Mouse (Mus musculus) brown adipose tissue, adult 24 weeks (tissue): ENCODE data around the gene Fam76a. TPM values are rescaled to one million over a fixed set of nuclear protein-coding genes. Genes with fewer than 3 reads are reported as not detected.
"Not testable (repeated sequence)": the region's sequence is repeated elsewhere in the genome, so short reads cannot be mapped to it uniquely, and the experiment has no call there.

Experiments used
- H3K27ac ChIP-seq: fragments of 200-500 bp; replicated peaks from 2 replicates; pipeline ENCODE4 v1.5.1; 2012; ENCODE audit warnings: low read depth, mild to moderate bottlenecking, low read length
- H3K4me1 ChIP-seq: fragments of 200-500 bp; 2 replicates; pipeline ENCODE4 v1.6.1; 2012; ENCODE audit warnings: low read length, mixed read lengths; ENCODE audit not compliant: control insufficient read depth, insufficient read depth, insufficient read length
- H3K4me3 ChIP-seq: fragments of 200-500 bp; 2 replicates; pipeline ENCODE4 v1.5.1; 2012; ENCODE audit warnings: low read depth, mild to moderate bottlenecking, low read length, moderate library complexity; ENCODE audit not compliant: insufficient read depth
- polyA plus RNA-seq: library from polyadenylated mRNA; stranded (reverse); fragments of >200 nt; gene quantifications from 2 replicates; pipeline ENCODE4 v1.2.4, GENCODE M21; 2012; ENCODE audit not compliant: missing spikeins, insufficient read depth, insufficient read length

The Fam76a gene
- polyA plus RNA-seq, 1 experiment: 17.8 TPM

GRCm38 (mm10) chr4:132932752-132933404 is 10.5 kb upstream of the Fam76a start:
- H3K27ac ChIP-seq: no peak overlapping the region
- no peaks in the 10 kb centered on the region for H3K4me1 ChIP-seq
- H3K4me3 ChIP-seq: no peak overlapping the region

- Histone ChIP-seq H3K4me3 (no peak overlapping the region), H3K27ac (no peak overlapping the region), H3K4me1 (no peaks in the 10 kb centered on the region)
Measured at GRCm38 (mm10) chr4:132930784-132931183, 8.4 kb upstream of the Fam76a start.

GRCm38 (mm10) chr4:132926520-132926919 is 4.2 kb upstream of the Fam76a start:
- H3K4me3 ChIP-seq, H3K27ac ChIP-seq, H3K4me1 ChIP-seq: not testable (repeated sequence)

GRCm38 (mm10) chr4:132922061-132922530 is 262 bp downstream of the Fam76a start:
- peak overlapping the region; percentile 88 for H3K27ac ChIP-seq
- peak overlapping the region; percentile 92 for H3K4me3 ChIP-seq
- H3K4me1 ChIP-seq: peaks cover 3% of the 10 kb centered on the region; the same call in 1 of the 2 replicates

GRCm38 (mm10) chr4:132921488-132921887 is 870 bp downstream of the Fam76a start:
- Histone ChIP-seq H3K4me3 (peak overlapping the region; percentile 92), H3K4me1 (peaks cover 3% of the 10 kb centered on the region; the same call in 1 of the 2 replicates), H3K27ac (peak overlapping the region; percentile 88)

- H3K4me1 ChIP-seq: peaks cover 3% of the 10 kb centered on the region; the same call in 1 of the 2 replicates
- no peak overlapping the region for H3K4me3 ChIP-seq
- H3K27ac ChIP-seq: no peak overlapping the region
Measured at GRCm38 (mm10) chr4:132920171-132920570, 2.2 kb downstream of the Fam76a start.

GRCm38 (mm10) chr4:132918493-132918892 is 3.9 kb downstream of the Fam76a start:
- H3K4me1 ChIP-seq, H3K4me3 ChIP-seq, H3K27ac ChIP-seq: not testable (repeated sequence)

- Histone ChIP-seq H3K27ac (no peak overlapping the region), H3K4me3 (no peak overlapping the region), H3K4me1 (no peaks in the 10 kb centered on the region)
Measured at GRCm38 (mm10) chr4:132912156-132912555, 10.2 kb downstream of the Fam76a start.

- H3K27ac ChIP-seq: peak overlapping the region; percentile 71
Measured at GRCm38 (mm10) chr4:132905843-132906360, 16.5 kb downstream of the Fam76a start.

GRCm38 (mm10) chr4:132904765-132905309 is 17.5 kb downstream of the Fam76a start:
- Histone ChIP-seq H3K4me3 (peak overlapping the region; percentile 8; the same call in 1 of the 2 replicates), H3K27ac (peak overlapping the region; percentile 87)

More at GRCm38 (mm10) chr4:132905843-132906360, 16.5 kb downstream of the Fam76a start:
- Histone ChIP-seq H3K4me3 (no peak overlapping the region), H3K4me1 (peaks cover 20% of the 10 kb centered on the region)

GRCm38 (mm10) chr4:132904071-132904470 is 18.3 kb downstream of the Fam76a start:
- peak overlapping the region; percentile 87 for H3K27ac ChIP-seq
- H3K4me1 ChIP-seq: peaks cover 20% of the 10 kb centered on the region
- H3K4me3 ChIP-seq: no peak overlapping the region

More at GRCm38 (mm10) chr4:132904765-132905309, 17.5 kb downstream of the Fam76a start:
- peaks cover 20% of the 10 kb centered on the region for H3K4me1 ChIP-seq

GRCm38 (mm10) chr4:132898197-132898596 is 24.2 kb downstream of the Fam76a start:
- H3K27ac ChIP-seq: no peak overlapping the region
- H3K4me3 ChIP-seq: no peak overlapping the region

GRCm38 (mm10) chr4:132894402-132894801 is 28.0 kb downstream of the Fam76a start:
- Histone ChIP-seq H3K4me3 (no peak overlapping the region), H3K4me1 (no peaks in the 10 kb centered on the region), H3K27ac (no peak overlapping the region)

More at GRCm38 (mm10) chr4:132898197-132898596, 24.2 kb downstream of the Fam76a start:
- no peaks in the 10 kb centered on the region for H3K4me1 ChIP-seq

GRCm38 (mm10) chr4:132884844-132885374 is 37.4 kb downstream of the Fam76a start:
- peak overlapping the region; percentile 88 for H3K4me3 ChIP-seq
- peak overlapping the region; percentile 82 for H3K27ac ChIP-seq
- H3K4me1 ChIP-seq: peaks cover 2% of the 10 kb centered on the region; the same call in 1 of the 2 replicates

GRCm38 (mm10) chr4:132884064-132884843 is 38.1 kb downstream of the Fam76a start, which contains the start of gene Stx12:
TSS of gene Stx12 (minus strand) at chr4:132884509.
- Histone ChIP-seq H3K4me3 (peak within 1 kb of the TSS; percentile 88), H3K27ac (peak within 1 kb of the TSS; percentile 92)

More at GRCm38 (mm10) chr4:132884064-132884843, 38.1 kb downstream of the Fam76a start, which contains the start of gene Stx12:
- H3K4me1 ChIP-seq: peaks cover 7% of the 10 kb centered on the region; the same call in 1 of the 2 replicates
